Mouse (Mus musculus): Measurements from ENCODE around the gene Coro1a. TPM values are rescaled to one million over a fixed set of nuclear protein-coding genes. Genes with fewer than 3 reads are reported as not detected.
"Not testable (repeated sequence)": the region's sequence is repeated elsewhere in the genome, so short reads cannot be mapped to it uniquely, and the experiment has no call there.

Gene Coro1a
- polyA plus RNA-seq, 1 experiment from 2014 or later = 108 TPM

DNA sequence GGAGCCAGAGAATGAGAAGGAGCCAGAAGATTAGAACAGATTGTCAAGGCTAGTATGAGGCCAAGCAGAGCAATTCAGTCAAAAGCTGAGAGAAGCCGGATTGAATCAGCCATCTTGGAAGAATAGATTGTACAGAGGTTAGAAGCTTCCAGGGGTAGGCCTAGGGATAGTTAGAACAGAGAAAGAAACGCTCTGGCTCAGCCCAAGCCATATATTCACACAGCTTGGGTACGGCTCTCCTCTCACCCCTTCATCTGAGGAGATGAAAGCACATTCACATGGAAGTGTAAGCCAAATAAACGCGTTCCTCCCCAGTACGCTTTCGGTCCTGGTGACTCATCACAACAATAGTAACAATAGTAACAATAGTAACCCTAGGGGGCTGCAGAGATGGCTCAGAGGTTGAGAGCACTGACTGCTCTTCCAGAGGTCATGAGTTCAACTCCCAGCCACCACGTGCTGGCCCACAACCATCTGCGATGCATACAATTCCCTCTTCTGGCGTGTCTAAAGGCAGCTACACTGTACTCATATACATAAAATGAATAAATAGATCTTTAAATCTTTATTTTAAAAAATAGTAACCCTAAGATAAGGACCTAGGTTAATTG lies 13.0 kb downstream of the Coro1a start:
- 13% methylated on average over 10 of the region's 10 CpGs for WGBS
- Histone ChIP-seq H3K9ac (peak overlapping the region; percentile 83), H3K27me3 (no peaks in the 10 kb centered on the region), H3K4me1 (replicated peaks) (peaks cover 37% of the 10 kb centered on the region), H3K27ac (replicated peaks) (peak overlapping the region; percentile 93), H3K4me3 (peak overlapping the region; percentile 78), H3K36me3 (peaks cover 17% of the 10 kb centered on the region), H3K4me2 (peak overlapping the region; percentile 90), H3K9me3 (no peaks in the 10 kb centered on the region)
- no peak for ATAC-seq (ENCODE audit: low FRiP score, low read depth)

DNA sequence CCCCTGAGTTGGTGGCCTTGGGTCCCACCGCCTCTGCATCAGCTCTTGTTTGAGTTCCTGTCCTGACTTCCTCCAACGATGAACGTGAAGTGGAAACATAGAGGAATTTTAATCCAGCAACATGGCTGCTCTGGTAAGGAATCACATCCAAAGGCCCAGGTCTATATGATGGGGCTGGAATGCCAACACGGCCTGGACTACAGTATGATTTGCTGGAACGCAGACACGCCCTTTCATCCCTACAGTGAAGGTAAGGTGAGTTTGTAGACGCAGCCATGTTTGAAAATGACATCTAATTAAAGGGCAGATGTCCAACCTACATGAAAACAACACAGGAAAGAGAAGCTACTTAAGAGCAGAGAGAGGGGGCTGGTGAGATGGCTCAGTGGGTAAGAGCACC lies 13.8 kb downstream of the Coro1a start:
- H3K36me3 ChIP-seq = peaks cover 14% of the 10 kb centered on the region
- H3K27me3 ChIP-seq = no peaks in the 10 kb centered on the region
- no peaks in the 10 kb centered on the region for H3K9me3 ChIP-seq
- no peak overlapping the region for H3K9ac ChIP-seq
- H3K4me3 ChIP-seq = no peak overlapping the region
- 90% methylated on average over 7 of the region's 7 CpGs for WGBS
- H3K4me2 ChIP-seq = peak overlapping the region; percentile 90
- no peak for ATAC-seq (ENCODE audit: low FRiP score, low read depth)
- no peak overlapping the region for H3K27ac ChIP-seq (replicated peaks)
- H3K4me1 ChIP-seq (replicated peaks) = peaks cover 37% of the 10 kb centered on the region

DNA sequence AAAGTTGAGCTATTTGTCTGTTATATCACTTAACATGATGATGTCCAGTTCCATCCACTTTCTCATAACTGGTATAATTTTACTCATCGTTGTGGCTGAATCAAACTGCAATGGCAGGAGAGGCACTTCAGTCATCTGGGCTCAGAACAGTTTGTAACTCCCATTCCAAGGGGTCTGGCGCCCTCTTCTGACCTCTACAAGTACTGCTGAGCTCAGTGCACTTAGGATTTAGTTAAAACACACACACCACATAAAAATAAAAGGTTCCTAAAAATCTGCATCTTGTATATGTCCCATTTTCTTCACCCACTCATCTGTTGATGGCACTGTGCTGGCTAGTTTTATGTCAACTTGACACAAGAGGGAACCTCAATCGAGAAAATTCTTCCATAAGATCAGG lies 14.3 kb downstream of the Coro1a start:
- no peak for ATAC-seq (ENCODE audit: low FRiP score, low read depth)
- peaks cover 14% of the 10 kb centered on the region for H3K36me3 ChIP-seq
- H3K4me1 ChIP-seq (replicated peaks) = peaks cover 37% of the 10 kb centered on the region
- H3K4me2 ChIP-seq = peak overlapping the region; percentile 90
- H3K9ac ChIP-seq = no peak overlapping the region
- no peak overlapping the region for H3K27ac ChIP-seq (replicated peaks)
- H3K4me3 ChIP-seq = no peak overlapping the region
- no peaks in the 10 kb centered on the region for H3K27me3 ChIP-seq
- no peaks in the 10 kb centered on the region for H3K9me3 ChIP-seq
- 30% methylated on average over 3 of the region's 3 CpGs for WGBS

- Histone ChIP-seq H3K9ac (no peak overlapping the region), H3K4me1 (replicated peaks) (peaks cover 32% of the 10 kb centered on the region), H3K4me3 (no peak overlapping the region), H3K36me3 (peaks cover 14% of the 10 kb centered on the region), H3K27ac (replicated peaks) (no peak overlapping the region), H3K27me3 (no peaks in the 10 kb centered on the region), H3K9me3 (no peaks in the 10 kb centered on the region), H3K4me2 (no peak overlapping the region)
- ATAC-seq (ENCODE audit: low FRiP score, low read depth) = no peak
- 96% methylated on average over 26 of the region's 26 CpGs for WGBS
Observed at GRCm38 (mm10) chr7:126692426-126692825, 15.2 kb downstream of the Coro1a start.

DNA sequence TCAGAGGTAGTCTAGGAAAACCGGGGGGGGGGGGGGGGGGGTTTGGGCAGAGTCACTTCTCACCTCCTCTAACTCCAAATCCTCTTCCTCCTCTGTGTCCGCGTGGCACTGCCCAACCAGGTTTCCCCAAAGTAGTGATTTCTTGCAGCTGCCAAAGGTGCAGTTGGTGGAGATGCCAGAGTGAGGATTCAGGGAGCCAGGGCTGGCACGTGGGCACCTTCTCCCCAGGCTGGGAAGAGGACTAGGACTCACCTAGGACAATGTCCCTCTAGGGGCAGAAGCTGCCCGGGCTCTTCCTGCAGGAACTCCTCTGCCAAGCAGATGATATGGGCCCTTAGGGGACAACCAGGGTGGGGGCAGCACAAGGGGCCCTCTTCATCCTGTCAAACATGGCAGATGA lies 15.9 kb downstream of the Coro1a start:
- Histone ChIP-seq H3K27me3 (no peaks in the 10 kb centered on the region), H3K9me3 (no peaks in the 10 kb centered on the region), H3K4me3 (no peak overlapping the region), H3K27ac (replicated peaks) (no peak overlapping the region), H3K9ac (no peak overlapping the region), H3K36me3 (peaks cover 14% of the 10 kb centered on the region), H3K4me1 (replicated peaks) (peaks cover 24% of the 10 kb centered on the region), H3K4me2 (no peak overlapping the region)
- 79% methylated on average over 5 of the region's 5 CpGs for WGBS
- no peak for ATAC-seq (ENCODE audit: low FRiP score, low read depth)

DNA sequence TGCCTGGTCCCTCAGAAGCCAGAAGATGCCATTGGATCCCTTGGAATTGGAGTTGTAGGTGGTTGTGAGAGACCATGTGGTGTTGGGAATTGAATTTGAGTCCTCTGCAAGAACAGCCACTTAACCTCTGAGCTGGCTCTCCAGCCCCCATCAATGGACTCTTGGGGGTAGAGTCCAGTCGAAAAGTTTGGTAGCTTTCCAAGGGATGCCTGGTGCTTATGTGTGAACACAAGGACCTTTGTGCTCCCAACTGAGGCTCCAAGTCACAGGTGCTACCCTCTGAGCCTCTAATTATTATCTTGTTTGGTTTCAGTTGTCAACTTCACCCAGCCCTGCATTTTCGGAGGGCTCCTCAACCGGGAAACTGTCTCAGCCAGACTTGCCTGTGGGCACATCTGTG lies 16.9 kb downstream of the Coro1a start:
- 84% methylated on average over 3 of the region's 3 CpGs for WGBS
- H3K9me3 ChIP-seq = no peaks in the 10 kb centered on the region
- H3K9ac ChIP-seq = no peak overlapping the region
- no peaks in the 10 kb centered on the region for H3K27me3 ChIP-seq
- no peak overlapping the region for H3K27ac ChIP-seq (replicated peaks)
- H3K36me3 ChIP-seq = peaks cover 14% of the 10 kb centered on the region
- H3K4me2 ChIP-seq = no peak overlapping the region
- peaks cover 19% of the 10 kb centered on the region for H3K4me1 ChIP-seq (replicated peaks)
- no peak overlapping the region for H3K4me3 ChIP-seq
- no peak for ATAC-seq (ENCODE audit: low FRiP score, low read depth)

DNA sequence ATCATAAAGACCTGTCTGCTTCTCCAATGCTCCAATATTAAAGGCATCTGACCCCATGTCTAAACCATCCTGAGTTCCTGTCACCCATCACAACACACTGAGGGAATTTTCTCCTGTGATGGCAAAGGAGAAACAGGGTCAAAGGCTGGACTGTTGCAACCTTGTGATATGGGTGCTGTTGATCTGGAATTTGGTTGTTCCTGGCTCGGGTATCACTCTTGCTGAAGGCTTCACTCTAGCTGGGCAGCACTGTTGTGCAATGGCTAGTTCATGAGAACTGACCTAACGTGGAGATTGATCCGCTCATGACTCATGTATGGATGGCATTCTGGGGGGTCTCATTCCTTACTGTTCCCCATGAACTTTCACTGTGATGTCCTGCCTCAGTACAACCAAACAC lies 18.6 kb downstream of the Coro1a start:
- WGBS = 86% methylated on average over 3 of the region's 3 CpGs
- no peak overlapping the region for H3K4me3 ChIP-seq
- H3K4me1 ChIP-seq (replicated peaks) = peaks cover 12% of the 10 kb centered on the region
- H3K4me2 ChIP-seq = no peak overlapping the region
- H3K36me3 ChIP-seq = peaks cover 14% of the 10 kb centered on the region
- H3K27ac ChIP-seq (replicated peaks) = no peak overlapping the region
- no peak overlapping the region for H3K9ac ChIP-seq
- H3K27me3 ChIP-seq = no peaks in the 10 kb centered on the region
- no peaks in the 10 kb centered on the region for H3K9me3 ChIP-seq
- no peak for ATAC-seq (ENCODE audit: low FRiP score, low read depth)

DNA sequence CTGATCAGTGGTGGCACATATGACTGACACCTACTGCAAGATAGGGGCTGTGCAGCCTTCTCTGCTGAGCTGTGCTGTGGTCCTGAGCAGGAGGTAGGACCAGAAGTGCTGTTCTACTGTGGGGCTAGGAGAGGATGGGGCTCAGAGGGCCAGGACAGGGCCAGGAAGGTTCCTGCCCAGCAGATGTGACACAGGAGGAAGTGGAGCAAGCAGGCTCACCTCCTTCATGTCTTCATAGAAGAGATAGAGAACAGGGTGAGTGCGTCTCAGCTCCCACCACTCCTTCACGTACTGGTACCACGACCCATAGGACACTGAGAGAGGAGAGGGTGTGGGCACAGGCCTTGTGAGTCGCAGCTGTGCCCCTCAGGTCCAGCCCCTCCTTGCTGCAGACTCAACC lies 19.4 kb downstream of the Coro1a start:
- peaks cover 14% of the 10 kb centered on the region for H3K36me3 ChIP-seq
- H3K9ac ChIP-seq; H3K4me3 ChIP-seq; H3K27me3 ChIP-seq; H3K4me2 ChIP-seq; H3K9me3 ChIP-seq; H3K27ac ChIP-seq (replicated peaks); H3K4me1 ChIP-seq (replicated peaks); ATAC-seq (ENCODE audit: low FRiP score, low read depth): not testable (repeated sequence)
- WGBS = 93% methylated on average over 3 of the region's 4 CpGs

DNA sequence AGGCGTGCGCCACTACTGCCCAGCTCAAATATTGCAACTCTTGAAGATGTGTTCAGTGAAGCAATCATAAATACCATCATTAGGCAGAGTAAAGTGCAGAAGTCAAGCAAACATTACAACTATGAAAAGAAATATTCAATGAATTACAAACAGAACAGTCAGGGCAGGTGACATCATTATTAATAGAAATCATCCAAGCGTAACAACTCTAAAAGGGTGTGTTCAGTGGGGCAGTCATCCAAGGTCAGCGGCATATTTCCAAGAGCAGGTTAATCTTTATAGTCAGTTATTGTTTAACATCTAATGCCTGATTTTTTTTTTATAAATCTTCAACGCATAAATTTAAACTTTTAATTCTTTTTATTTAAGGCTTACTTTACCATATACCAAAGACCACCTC lies 26.4 kb downstream of the Coro1a start:
- H3K27me3 ChIP-seq = no peaks in the 10 kb centered on the region
- H3K36me3 ChIP-seq = no peaks in the 10 kb centered on the region
- no peaks in the 10 kb centered on the region for H3K4me1 ChIP-seq (replicated peaks)
- ATAC-seq (ENCODE audit: low FRiP score, low read depth) = no peak
- H3K27ac ChIP-seq (replicated peaks) = no peak overlapping the region
- whole genome bisulfite sequencing = 96% methylated on average over 5 of the region's 5 CpGs
- no peaks in the 10 kb centered on the region for H3K9me3 ChIP-seq
- H3K4me3 ChIP-seq = no peak overlapping the region
- no peak overlapping the region for H3K4me2 ChIP-seq
- no peak overlapping the region for H3K9ac ChIP-seq

DNA sequence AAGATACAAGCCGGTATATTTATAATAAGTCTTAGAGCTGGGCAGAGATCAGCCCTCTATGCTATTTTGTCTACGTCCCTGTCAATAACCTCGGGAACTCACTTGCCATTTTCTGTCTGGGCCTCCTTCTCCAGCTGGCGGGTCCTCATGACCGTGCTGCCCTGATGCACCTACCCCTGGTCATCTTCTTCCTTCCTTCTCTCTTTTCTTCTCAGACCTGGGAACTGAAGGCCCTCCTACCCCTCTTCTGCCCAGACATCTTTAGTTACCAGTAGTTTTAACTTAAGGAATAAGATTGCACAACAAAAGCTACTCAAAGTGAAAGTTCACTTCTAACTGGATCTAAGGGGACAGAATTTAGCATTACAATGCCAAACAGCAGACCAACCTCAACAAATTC lies 27.9 kb downstream of the Coro1a start:
- WGBS = 93% methylated on average over 5 of the region's 5 CpGs
- Histone ChIP-seq H3K9ac (no peak overlapping the region), H3K36me3 (no peaks in the 10 kb centered on the region), H3K4me3 (no peak overlapping the region), H3K4me1 (replicated peaks) (no peaks in the 10 kb centered on the region), H3K9me3 (no peaks in the 10 kb centered on the region), H3K27ac (replicated peaks) (no peak overlapping the region), H3K27me3 (no peaks in the 10 kb centered on the region), H3K4me2 (no peak overlapping the region)
- ATAC-seq (ENCODE audit: low FRiP score, low read depth) = no peak

DNA sequence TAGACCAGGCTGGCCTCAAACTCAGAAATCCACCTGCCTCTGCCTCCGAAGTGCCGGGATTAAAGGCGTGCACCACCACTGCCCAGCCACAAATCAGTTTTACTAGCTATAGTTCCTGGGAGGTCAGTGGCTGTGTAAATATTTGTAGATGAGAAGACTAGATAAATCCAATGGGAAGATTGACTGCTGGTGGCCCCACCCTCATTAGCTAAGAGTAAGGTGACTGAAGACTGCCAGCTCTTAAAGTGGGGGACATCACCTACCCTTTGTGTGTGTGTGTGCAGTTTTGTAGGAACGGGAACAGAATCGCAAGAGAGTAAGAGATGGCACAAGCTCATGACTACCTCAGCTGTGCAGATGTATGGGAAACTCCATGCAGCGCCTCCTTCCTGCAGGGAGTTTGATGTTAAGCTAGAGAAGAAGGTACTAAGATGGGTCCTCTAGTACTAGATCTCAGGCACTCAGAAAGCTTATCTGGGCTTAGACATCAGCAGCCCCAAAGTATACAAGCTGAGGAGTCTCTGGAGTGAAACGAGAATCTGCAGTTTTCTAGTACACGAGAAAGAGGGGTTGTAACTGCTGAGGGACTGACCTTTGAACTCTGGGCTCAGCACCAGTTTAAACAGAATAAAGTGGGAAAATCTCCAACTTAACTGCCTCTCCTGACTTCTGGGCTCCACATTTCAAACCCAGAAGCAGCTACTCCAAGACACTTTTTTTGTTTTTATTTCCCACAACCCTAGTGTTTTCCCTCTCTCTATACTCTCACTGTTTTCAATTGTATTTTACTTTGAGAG lies 28.8 kb downstream of the Coro1a start:
- no peaks in the 10 kb centered on the region for H3K36me3 ChIP-seq
- no peaks in the 10 kb centered on the region for H3K9me3 ChIP-seq
- no peak overlapping the region for H3K27ac ChIP-seq (replicated peaks)
- H3K4me1 ChIP-seq (replicated peaks) = no peaks in the 10 kb centered on the region
- 89% methylated on average over 8 of the region's 8 CpGs for WGBS
- no peaks in the 10 kb centered on the region for H3K27me3 ChIP-seq
- H3K4me2 ChIP-seq = no peak overlapping the region
- no peak for ATAC-seq (ENCODE audit: low FRiP score, low read depth)
- H3K4me3 ChIP-seq = no peak overlapping the region
- H3K9ac ChIP-seq = no peak overlapping the region

DNA sequence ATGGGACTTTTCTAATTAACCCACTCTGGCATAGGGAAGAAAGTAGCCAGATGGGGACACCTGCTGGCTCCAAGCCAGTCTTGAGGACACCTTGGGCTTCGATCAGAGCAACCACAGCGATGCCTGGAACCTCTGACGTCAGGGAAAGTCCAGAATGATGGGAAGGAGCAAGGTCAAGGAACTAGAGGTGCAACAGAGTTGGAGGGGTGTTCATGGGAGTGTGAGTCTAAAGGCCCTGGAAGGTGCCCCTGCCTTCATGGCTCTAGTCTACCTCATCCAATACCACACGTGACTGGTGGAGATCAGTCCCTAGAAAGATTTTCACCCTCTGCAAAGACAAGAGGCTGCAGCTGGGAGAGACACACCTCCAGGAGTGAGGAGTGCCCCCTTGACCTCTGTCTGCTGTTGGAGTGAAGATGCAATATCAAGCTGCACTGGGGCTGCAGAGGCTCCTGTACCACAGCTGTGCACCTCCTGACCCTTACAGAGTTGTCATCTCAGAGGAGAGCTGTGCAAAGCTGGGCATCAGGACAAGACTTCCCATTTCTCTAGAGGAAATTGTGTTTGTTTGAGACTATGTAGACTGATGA lies 30.9 kb downstream of the Coro1a start:
- Histone ChIP-seq H3K4me1 (replicated peaks) (no peaks in the 10 kb centered on the region), H3K27ac (replicated peaks) (no peak overlapping the region), H3K4me2 (no peak overlapping the region), H3K36me3 (peaks cover 14% of the 10 kb centered on the region), H3K4me3 (no peak overlapping the region), H3K9me3 (no peaks in the 10 kb centered on the region), H3K27me3 (no peaks in the 10 kb centered on the region), H3K9ac (no peak overlapping the region)
- 80% methylated on average over 4 of the region's 4 CpGs for WGBS
- no peak for ATAC-seq (ENCODE audit: low FRiP score, low read depth)

Data from hindbrain, embryonic 15.5 days (tissue).